Mouse (Mus musculus): Measurements from ENCODE around the gene Fkrp. TPM values are rescaled to one million over a fixed set of nuclear protein-coding genes. Genes with fewer than 3 reads are reported as not detected.

The Fkrp gene
- total and polyA plus RNA-seq, 3 experiments: 40.3 to 52.8 (median 49.5) TPM

DNA sequence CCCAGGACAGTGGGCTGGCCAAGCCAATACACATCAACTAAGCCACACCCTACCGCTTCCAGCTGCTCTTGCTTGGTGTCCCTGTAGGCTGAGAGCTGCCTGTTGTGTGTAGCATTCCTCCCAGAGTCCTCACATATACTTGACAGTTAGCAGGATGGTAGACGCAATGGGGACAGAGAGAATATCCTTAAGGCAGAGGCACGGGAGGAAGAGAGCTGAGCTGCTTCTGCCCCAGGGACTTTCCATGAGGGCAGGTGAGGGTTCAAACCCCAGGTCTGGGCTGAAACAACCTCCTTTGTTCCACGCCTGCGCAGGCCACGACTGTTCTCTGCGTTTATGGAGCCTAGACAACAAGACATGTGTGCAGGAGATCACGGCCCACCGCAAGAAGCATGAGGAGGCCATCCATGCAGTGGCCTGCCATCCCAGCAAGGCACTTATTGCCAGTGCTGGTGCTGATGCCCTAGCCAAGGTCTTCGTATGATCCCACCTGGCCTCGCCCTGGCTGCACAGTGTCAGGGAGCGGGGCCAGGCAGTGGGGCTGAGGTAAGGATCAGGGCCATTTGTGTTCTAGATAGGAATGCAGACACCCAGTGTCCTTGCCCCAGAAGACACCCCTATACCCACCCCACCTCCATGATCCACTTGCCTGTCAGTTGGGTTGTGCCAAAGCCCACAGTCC, 23.0 kb upstream of the Fkrp start:
- no peak overlapping the region for H3K4me3 ChIP-seq
- no peak for DNase-seq
- H3K79me2 ChIP-seq (replicated peaks; ENCODE audit: control insufficient read depth, insufficient read depth, low read length): no peaks in the 10 kb centered on the region
- no peaks in the 10 kb centered on the region for H3K27me3 ChIP-seq (ENCODE audit: control insufficient read depth, insufficient read depth, low read length)
- H3K27ac ChIP-seq: no peak overlapping the region
- 90% methylated on average over 12 of the region's 12 CpGs for WGBS
- intact Hi-C loops (cut with DNase I): no loop called here
- TF ChIP-seq POLR2A (IDR thresholded peaks at IDR 0.05; ENCODE audit: insufficient read depth, low read depth, low read length) (no peak), EP300 (IDR thresholded peaks at IDR 0.05; ENCODE audit: insufficient read depth, low read depth, low read length) (no peak), CTCF (IDR thresholded peaks at IDR 0.05) (no peak)
- peaks cover 8% of the 10 kb centered on the region for H3K4me1 ChIP-seq (ENCODE audit: control insufficient read depth, insufficient read depth, low read length)
- H3K36me3 ChIP-seq (ENCODE audit: control insufficient read depth, insufficient read depth, low read length): no peaks in the 10 kb centered on the region
- no peak overlapping the region for H3K9ac ChIP-seq (ENCODE audit: low read depth, low read length)

DNA sequence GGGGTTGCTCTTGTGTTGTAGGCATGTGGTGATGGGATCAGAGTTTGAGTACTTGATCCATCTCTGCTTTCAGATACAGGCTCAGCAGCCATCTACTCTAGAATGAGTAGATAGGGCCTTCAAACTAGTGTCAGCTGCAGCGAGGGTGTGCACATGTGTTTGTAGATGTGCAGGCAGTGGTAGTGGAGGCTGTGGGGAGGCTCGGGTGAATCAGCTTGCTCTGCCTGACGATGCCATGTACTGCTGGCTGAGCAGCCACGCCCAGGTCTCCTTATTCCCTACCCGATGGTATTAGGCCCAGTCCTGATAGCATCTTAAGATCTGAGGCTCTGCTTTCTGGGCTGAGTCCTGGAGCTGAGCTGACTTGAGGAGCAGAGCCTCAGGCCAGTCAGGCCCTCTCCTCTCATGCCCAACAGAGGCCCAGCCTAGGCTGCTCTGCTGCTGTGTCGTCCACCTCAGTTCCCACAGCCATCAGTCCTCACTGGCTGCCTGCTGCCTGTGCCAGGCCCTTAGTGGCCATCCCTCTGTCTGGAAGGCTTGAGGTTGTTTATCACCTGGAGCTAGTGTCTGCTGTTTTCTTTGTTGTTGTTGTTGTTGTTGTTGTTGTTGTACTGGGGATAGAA, 22.4 kb upstream of the Fkrp start:
- H3K9ac ChIP-seq (ENCODE audit: low read depth, low read length): no peak overlapping the region
- DNase-seq: no peak
- TF ChIP-seq POLR2A (IDR thresholded peaks at IDR 0.05; ENCODE audit: insufficient read depth, low read depth, low read length) (no peak), CTCF (IDR thresholded peaks at IDR 0.05) (no peak), EP300 (IDR thresholded peaks at IDR 0.05; ENCODE audit: insufficient read depth, low read depth, low read length) (no peak)
- H3K4me3 ChIP-seq: no peak overlapping the region
- H3K79me2 ChIP-seq (replicated peaks; ENCODE audit: control insufficient read depth, insufficient read depth, low read length): no peaks in the 10 kb centered on the region
- WGBS: 77% methylated on average over 6 of the region's 6 CpGs
- no peak overlapping the region for H3K27ac ChIP-seq
- no peaks in the 10 kb centered on the region for H3K27me3 ChIP-seq (ENCODE audit: control insufficient read depth, insufficient read depth, low read length)
- peaks cover 8% of the 10 kb centered on the region for H3K4me1 ChIP-seq (ENCODE audit: control insufficient read depth, insufficient read depth, low read length)
- intact Hi-C loops (cut with DNase I): no loop called here
- H3K36me3 ChIP-seq (ENCODE audit: control insufficient read depth, insufficient read depth, low read length): no peaks in the 10 kb centered on the region

- 81% methylated on average over 18 of the region's 18 CpGs for WGBS
- no peak for DNase-seq
- Histone ChIP-seq H3K27ac (no peak overlapping the region), H3K4me3 (no peak overlapping the region), H3K4me1 (ENCODE audit: control insufficient read depth, insufficient read depth, low read length) (peaks cover 8% of the 10 kb centered on the region), H3K36me3 (ENCODE audit: control insufficient read depth, insufficient read depth, low read length) (no peaks in the 10 kb centered on the region), H3K27me3 (ENCODE audit: control insufficient read depth, insufficient read depth, low read length) (no peaks in the 10 kb centered on the region), H3K79me2 (replicated peaks; ENCODE audit: control insufficient read depth, insufficient read depth, low read length) (no peaks in the 10 kb centered on the region), H3K9ac (ENCODE audit: low read depth, low read length) (no peak overlapping the region)
- intact Hi-C loops (cut with DNase I): no loop called here
- TF ChIP-seq EP300 (IDR thresholded peaks at IDR 0.05; ENCODE audit: insufficient read depth, low read depth, low read length): no peak
- no peak for TF ChIP-seq CTCF (IDR thresholded peaks at IDR 0.05)
- no peak for TF ChIP-seq POLR2A (IDR thresholded peaks at IDR 0.05; ENCODE audit: insufficient read depth, low read depth, low read length)
Observed at GRCm38 (mm10) chr7:16837916-16838803, 21.6 kb upstream of the Fkrp start.

DNA sequence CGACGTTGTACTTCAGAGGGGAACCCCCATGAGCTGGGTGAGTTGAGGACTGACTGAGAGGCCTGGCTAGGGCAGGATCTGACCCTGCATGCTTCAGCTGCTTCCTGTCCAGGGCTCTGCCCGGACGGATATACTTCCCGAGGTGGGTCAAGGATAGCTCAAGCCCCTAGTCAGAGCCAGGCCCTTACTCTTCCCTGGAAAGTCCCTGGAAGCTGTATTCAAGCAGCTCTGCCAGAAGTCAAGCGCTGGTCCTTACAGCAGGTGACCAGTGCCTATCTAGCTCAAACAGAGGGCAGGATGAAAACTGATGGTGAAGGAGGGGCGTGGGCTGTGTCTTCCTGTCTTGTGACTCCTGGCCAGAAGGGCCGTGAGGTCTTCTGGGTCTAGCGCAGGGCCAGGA, 13.9 kb upstream of the Fkrp start:
- 40% methylated on average over 9 of the region's 9 CpGs for WGBS
- Histone ChIP-seq H3K4me3 (no peak overlapping the region), H3K79me2 (replicated peaks; ENCODE audit: control insufficient read depth, insufficient read depth, low read length) (no peaks in the 10 kb centered on the region), H3K4me1 (ENCODE audit: control insufficient read depth, insufficient read depth, low read length) (peaks cover 11% of the 10 kb centered on the region), H3K9ac (ENCODE audit: low read depth, low read length) (no peak overlapping the region), H3K27me3 (ENCODE audit: control insufficient read depth, insufficient read depth, low read length) (no peaks in the 10 kb centered on the region), H3K36me3 (ENCODE audit: control insufficient read depth, insufficient read depth, low read length) (no peaks in the 10 kb centered on the region), H3K27ac (peak overlapping the region; percentile 51)
- DNase-seq: no peak
- TF ChIP-seq CTCF (IDR thresholded peaks at IDR 0.05) (no peak), POLR2A (IDR thresholded peaks at IDR 0.05; ENCODE audit: insufficient read depth, low read depth, low read length) (no peak), EP300 (IDR thresholded peaks at IDR 0.05; ENCODE audit: insufficient read depth, low read depth, low read length) (no peak)
- intact Hi-C loops (cut with DNase I): no loop called here

- DNase-seq: no peak
- Histone ChIP-seq H3K79me2 (replicated peaks; ENCODE audit: control insufficient read depth, insufficient read depth, low read length) (peaks cover 2% of the 10 kb centered on the region), H3K27me3 (ENCODE audit: control insufficient read depth, insufficient read depth, low read length) (no peaks in the 10 kb centered on the region), H3K4me1 (ENCODE audit: control insufficient read depth, insufficient read depth, low read length) (peaks cover 23% of the 10 kb centered on the region), H3K9ac (ENCODE audit: low read depth, low read length) (no peak overlapping the region), H3K36me3 (ENCODE audit: control insufficient read depth, insufficient read depth, low read length) (peaks cover 3% of the 10 kb centered on the region; the same call in 1 of the 2 replicates), H3K4me3 (no peak overlapping the region), H3K27ac (no peak overlapping the region)
- TF ChIP-seq POLR2A (IDR thresholded peaks at IDR 0.05; ENCODE audit: insufficient read depth, low read depth, low read length) (no peak), CTCF (IDR thresholded peaks at IDR 0.05) (no peak)
- 47% methylated on average over 4 of the region's 4 CpGs for WGBS
- intact Hi-C loops (cut with DNase I): loop anchor here (2.0 kb wide), 2 partner anchors 16 to 32 kb away; partner anchors contain the start of gene Prkd2
Observed at GRCm38 (mm10) chr7:16827274-16827673, 10.7 kb upstream of the Fkrp start.

Data from heart, adult 2 months (tissue).